Mouse (Mus musculus): ENCODE data around the gene Shcbp1l. TPM values are rescaled to one million over a fixed set of nuclear protein-coding genes. Genes with fewer than 3 reads are reported as not detected.

Shcbp1l gene
- 0.40 and 0.66 TPM in 2 replicates for polyA plus RNA-seq (2012; rRNA removed)

GRCm38 (mm10) chr1:153424770-153425584 is at the start of gene Shcbp1l:
TSS of gene Shcbp1l (plus strand) at chr1:153425162.

GRCm38 (mm10) chr1:153487500-153487879 is 62.5 kb downstream of the Shcbp1l start, which contains the start of gene Dhx9:
TSS of gene Dhx9 (minus strand) at chr1:153487660.

Other genes starting within 250 kb of the Shcbp1l start
- 0.42 and 0.49 TPM in 2 replicates for gene Lamc2, start 238.7 kb upstream of the Shcbp1l start, polyA plus RNA-seq (2012; rRNA removed)
- 18.4 and 24.2 TPM in 2 replicates for gene Lamc1, start 92.4 kb upstream of the Shcbp1l start, polyA plus RNA-seq (2012; rRNA removed)
- gene Dhx9, start 62.5 kb downstream of the Shcbp1l start, polyA plus RNA-seq (2012; rRNA removed), result 33.9 and 35.0 TPM in 2 replicates
- gene Npl, start 124.9 kb downstream of the Shcbp1l start, polyA plus RNA-seq (2012; rRNA removed), result 4.0 and 4.7 TPM in 2 replicates
- gene Rgs8, start 227.9 kb downstream of the Shcbp1l start, polyA plus RNA-seq (2012; rRNA removed), result 0.05 TPM in 2 replicates